Mouse (Mus musculus) left cerebral cortex, adult 18-20 months (tissue): ENCODE measurements around the gene Tacc3. TPM values are rescaled to one million over a fixed set of nuclear protein-coding genes. Genes with fewer than 3 reads are reported as not detected.

ENCODE experiments used
- DNase-seq, 2 experiments: peaks; one replicate each; pipeline ENCODE4 v3.0.0; 2021 to 2022; ENCODE audit warnings: low spot score in 2 of 2, mixed read lengths in 1 of 2
- total RNA-seq, 2 experiments: library from RNA; stranded (reverse); gene quantifications; 2 replicates each; pipeline ENCODE4 v1.2.3; 2021

Tacc3 gene
- total RNA-seq, 2 experiments from 2014 or later: 4.2 to 6.5 TPM

- DNase-seq: peak; percentile 13 to 27
Observed at GRCm38 (mm10) chr5:33721541-33722265, 63.8 kb downstream of the Tacc3 start, which contains the start of gene Fgfr3. TSS of gene Fgfr3 (plus strand) at chr5:33721674.

- no peak for DNase-seq
Observed at GRCm38 (mm10) chr5:33722266-33723018, 64.5 kb downstream of the Tacc3 start.

- no peak for DNase-seq
Observed at GRCm38 (mm10) chr5:33723019-33723640, 65.2 kb downstream of the Tacc3 start.

- no peak for DNase-seq
Observed at GRCm38 (mm10) chr5:33723641-33724465, 65.9 kb downstream of the Tacc3 start.

GRCm38 (mm10) chr5:33726081-33726647 is 68.2 kb downstream of the Tacc3 start:
- peak in 1 of 2 experiments; percentile 36 for DNase-seq

GRCm38 (mm10) chr5:33726891-33727290 is 69.0 kb downstream of the Tacc3 start:
- DNase-seq: no peak

Other genes starting within 250 kb of the Tacc3 start
- gene Nkx1-1, start 224.2 kb upstream of the Tacc3 start, total RNA-seq: not detected
- gene Fam53a, start 28.5 kb upstream of the Tacc3 start, total RNA-seq: 10 to 100 TPM; 21.8 to 24.2 TPM
- 1 to 10 TPM in 1 of 2 experiments, under 1 TPM in 1; 0.67 to 1.1 TPM for gene Gm9903, start 28.2 kb upstream of the Tacc3 start, total RNA-seq
- 10 to 100 TPM; 26.1 to 28.3 TPM for gene Slbp, start 5.6 kb upstream of the Tacc3 start, total RNA-seq
- 10 to 100 TPM; 26.8 to 28.0 TPM for gene Tmem129, start 288 bp downstream of the Tacc3 start, total RNA-seq
- gene Fgfr3, start 63.5 kb downstream of the Tacc3 start, total RNA-seq: 100 to 1,000 TPM; 104 to 116 TPM
- 100 to 1,000 TPM in 1 of 2 experiments, 10 to 100 TPM in 1; 97.9 to 104 TPM for gene Letm1, start 124.7 kb downstream of the Tacc3 start, total RNA-seq
- gene Nsd2, start 162.6 kb downstream of the Tacc3 start, total RNA-seq: 100 to 1,000 TPM; 153 to 164 TPM